Mouse (Mus musculus) regulatory T cell (primary cell): ENCODE measurements around the gene Fxyd2.

Experiments used
- in situ Hi-C: fragments of 300-600 bp; cut with MboI, MseI; formaldehyde crosslinking; loops from one replicate; pipeline ENCODE4 v1.15.1; 2025; ENCODE audit warnings: high pct_unique_total_duplicates

Fxyd2 gene

GRCm38 (mm10) chr9:45426456-45426855, 27.0 kb downstream of the Fxyd2 start, which contains the start of gene Dscaml1:
Dscaml1 (plus strand) TSS chr9:45426628.
- in situ Hi-C loops: no loop called here

- in situ Hi-C loops: no loop called here
Observed at GRCm38 (mm10) chr9:45429392-45429791, 29.9 kb downstream of the Fxyd2 start.

- in situ Hi-C loops: no loop called here
Observed at GRCm38 (mm10) chr9:45429951-45430697, 30.7 kb downstream of the Fxyd2 start.

GRCm38 (mm10) chr9:45430698-45430959, 31.2 kb downstream of the Fxyd2 start:
- in situ Hi-C loops: no loop called here

- in situ Hi-C loops: no loop called here
Observed at GRCm38 (mm10) chr9:45431150-45431549, 31.7 kb downstream of the Fxyd2 start.

DNA sequence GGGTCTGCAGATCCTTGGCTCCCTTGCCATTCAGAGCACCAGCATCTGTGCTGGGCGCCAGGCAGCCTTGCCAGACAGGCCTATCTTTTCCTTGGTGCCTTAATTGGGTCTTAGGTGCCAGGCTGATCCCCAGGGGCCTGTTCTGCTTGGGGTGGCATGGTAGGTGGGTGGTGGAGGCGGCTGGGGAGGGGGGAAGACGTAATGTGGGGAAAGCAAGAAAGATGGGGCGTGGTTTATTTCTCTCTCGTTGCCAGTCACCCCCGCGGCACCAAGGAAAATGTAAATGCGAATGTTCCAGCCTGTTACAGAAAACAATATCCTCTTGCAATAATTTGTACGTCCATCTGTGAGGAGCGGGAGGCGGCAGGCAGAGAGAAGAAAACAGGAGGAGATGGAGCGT, 33.2 kb downstream of the Fxyd2 start:
- in situ Hi-C loops: no loop called here

DNA sequence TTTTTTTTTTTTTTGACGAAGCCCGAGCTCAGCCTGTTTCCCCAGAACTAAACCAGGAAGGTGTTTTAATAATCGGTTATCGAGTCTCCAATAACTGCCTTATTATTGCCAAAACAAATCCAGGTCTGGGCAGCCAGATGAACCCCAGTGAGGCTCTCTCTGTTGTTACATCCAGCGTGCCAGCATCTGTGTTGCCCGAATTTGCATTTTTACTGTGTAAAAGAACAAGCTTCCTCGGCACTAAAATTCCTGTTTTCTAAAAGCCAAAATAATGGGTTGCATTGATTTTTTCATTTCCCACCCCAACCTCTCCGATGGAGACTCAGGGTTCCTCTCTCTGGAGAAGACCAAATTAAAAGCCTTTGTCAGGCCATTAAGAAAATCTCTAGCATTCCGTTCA, 33.6 kb downstream of the Fxyd2 start:
- in situ Hi-C loops: no loop called here

DNA sequence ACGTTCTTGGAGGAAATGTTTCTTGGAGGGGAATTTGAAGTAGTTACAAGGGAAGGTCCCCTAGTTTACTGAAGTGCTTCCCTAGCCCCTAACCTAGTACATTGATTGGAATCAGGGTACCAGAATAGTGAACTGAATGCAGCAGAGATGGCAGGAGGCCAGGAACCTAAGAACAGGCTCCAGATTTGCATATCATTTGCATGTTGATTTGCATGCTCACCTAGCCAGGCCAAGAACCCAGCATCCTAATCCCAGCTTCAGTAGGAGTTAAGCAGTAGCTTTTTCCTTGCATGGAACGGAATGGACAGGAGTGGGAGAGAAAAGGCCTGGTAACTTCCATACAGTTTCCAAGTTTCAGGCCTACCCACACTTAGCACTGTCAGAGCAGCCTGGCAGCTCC, 34.7 kb downstream of the Fxyd2 start:
- in situ Hi-C loops: no loop called here

DNA sequence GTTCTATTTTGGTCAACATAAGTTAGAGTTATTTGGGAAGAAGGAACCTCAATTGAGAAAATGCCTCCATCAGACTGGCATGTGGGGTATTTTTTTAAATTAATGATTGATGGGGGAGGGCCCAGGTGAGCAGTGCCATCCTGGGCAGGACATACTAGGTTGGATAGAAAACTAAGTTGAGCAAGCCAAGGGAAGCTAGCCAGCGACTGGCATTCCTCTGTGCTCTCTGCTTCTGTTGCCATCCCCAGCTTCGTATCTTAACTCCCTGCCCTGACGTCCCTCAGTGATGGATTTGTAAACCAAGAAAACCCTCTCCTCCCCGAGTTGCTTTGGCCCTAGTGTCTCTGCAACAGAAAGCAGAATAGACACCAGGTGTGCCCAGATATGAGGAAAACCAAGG, 39.6 kb downstream of the Fxyd2 start:
- in situ Hi-C loops: no loop called here

- in situ Hi-C loops: no loop called here
Observed at GRCm38 (mm10) chr9:45440083-45440784, 40.8 kb downstream of the Fxyd2 start.

DNA sequence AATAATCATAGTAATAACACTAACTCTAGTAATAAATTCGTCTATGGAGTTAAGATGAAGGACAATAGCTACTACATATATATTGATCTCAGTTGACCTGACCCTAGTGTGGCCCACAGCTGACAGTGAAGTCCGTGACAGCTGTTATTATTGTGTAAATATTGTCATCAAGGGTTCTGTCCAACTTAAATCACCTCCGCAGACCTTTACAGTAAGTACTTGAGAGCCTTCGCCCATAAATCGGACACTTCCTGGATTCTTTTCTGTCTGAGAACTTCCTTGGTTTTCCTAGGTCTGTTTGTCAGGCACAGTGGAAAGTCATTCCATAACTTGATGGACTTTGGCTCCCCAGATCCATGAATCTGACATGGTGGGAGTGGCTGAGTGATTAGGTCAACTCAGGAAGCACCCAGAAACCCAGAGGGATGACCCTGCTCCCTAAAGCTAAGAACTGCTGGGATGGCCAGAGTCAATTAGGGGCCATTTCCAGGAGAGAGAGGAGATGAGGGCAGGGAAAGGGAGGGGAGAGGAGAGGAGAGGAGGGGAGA, 44.9 kb downstream of the Fxyd2 start:
- in situ Hi-C loops: no loop called here

- in situ Hi-C loops: no loop called here
Observed at GRCm38 (mm10) chr9:45449658-45450057, 50.2 kb downstream of the Fxyd2 start.

DNA sequence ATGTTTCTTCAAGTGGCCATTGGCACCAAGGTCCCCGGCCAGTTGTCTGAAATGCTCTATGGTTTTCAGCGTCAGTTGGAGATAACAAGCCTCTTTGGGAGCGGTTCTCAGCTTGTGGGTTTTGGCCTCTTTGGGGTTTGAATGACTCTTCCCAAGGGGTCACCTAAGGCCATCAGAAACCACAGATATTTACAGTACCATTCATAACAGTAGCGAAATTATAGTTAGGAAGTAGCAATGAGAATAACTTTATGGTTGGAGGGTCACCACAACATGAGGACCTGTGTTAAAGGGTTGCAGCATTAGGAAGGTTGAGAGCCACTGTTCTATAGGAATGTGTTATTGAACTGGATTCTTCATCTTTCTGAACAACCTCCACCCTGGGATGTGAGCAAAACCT, 51.9 kb downstream of the Fxyd2 start:
- in situ Hi-C loops: no loop called here

DNA sequence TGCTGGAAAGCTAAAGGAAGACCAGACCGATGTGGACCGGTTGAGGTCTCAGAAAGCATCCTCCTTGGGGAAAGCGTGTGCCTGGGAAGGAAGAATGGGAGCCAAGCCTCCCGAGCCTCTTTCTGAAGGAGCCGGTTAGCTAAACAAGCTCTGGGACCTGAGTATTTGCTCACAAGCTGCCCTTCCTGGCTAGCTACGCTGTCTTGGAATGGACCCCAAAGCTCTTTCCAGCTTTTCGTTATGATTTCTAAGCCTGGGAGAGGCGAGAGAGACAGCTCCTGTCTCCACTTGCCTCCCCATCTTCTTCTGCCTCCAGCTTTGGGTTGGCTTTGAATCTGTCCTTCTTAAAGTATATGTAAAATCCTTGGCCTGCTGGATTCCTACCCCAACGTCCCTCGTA, 54.6 kb downstream of the Fxyd2 start:
- in situ Hi-C loops: no loop called here

DNA sequence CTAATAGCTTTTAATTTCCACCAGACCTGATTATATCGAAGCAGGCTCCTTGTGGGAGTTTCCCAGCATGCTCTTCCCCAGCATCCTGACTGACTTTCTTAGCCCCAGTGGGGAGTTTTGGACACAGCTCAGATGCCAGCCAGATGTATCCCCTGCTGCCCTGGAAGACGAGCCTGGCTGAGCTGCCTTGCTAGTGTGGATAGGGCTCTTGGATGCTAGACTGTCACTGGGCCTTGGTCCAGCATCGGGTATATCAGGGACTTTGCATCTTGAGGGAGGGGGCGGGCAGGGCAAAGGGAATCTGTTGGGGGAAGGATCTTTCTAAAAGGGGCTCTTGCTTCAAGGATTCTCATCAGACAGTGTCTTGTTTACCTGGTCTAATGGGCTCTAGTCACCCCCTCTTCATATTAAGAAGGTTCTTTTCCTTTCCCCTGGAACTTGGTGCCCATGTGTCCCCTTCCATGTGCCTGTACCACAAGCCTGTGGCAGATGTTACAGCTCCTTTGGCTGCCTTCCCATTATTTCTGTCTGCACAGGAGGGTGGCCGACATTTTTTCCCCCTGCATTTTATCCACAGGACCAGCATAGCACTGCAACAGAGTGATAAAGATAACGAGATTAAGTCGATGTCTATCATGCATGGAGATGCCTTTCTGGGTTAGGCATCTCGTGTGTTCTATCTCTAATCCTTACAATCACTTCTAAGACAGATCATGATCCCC, 55.6 kb downstream of the Fxyd2 start:
- in situ Hi-C loops: no loop called here

GRCm38 (mm10) chr9:45457200-45457599, 57.7 kb downstream of the Fxyd2 start:
- in situ Hi-C loops: no loop called here

DNA sequence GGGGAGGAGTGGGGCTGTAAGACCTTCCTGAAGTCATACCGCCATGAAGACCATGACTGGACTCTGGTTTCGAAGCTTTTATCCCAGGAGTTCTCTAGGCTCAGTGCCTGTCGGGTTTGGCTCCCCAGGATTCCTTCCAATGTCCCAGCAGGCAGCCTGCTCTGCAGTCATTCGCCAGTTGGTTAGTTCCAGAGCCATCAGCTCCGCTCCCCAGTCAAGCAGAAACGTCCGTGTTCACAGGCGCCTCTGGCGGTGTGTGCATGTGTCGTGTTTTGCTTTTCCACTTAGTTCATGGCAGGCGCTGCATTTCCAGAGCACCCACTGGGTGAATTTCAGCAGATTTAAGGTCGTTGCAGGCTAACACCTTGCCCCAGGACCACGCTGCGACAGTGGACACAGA, 58.9 kb downstream of the Fxyd2 start:
- in situ Hi-C loops: no loop called here
